Mouse (Mus musculus): ENCODE measurements around the gene Phxr2.

DNA sequence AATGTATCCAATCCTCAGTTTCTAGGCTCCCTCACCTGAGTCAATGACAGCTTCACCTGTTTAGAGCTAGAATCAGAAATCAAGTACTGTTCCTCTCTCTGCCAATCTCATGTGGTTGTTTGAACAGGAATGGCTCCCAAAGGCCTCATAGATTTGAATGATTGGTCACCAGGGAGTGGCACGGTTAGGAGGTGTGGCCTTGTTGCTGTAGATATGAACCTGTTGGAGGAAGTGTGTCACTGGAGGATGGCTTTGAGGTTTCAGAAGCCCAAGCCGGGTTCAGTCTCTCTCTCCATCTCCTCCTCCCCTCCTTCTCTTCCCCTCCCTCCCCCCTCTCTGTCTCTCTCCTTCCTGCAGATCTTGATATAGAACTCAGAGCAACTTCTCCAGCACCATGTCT is 47.5 kb downstream of the Phxr2 start:
- no peak for TF ChIP-seq MYOG (IDR thresholded peaks at IDR 0.05; ENCODE audit: control insufficient read depth, extremely low read depth, insufficient read length)
- TF ChIP-seq CTCF (IDR thresholded peaks at IDR 0.05; ENCODE audit: control insufficient read depth, insufficient read depth, insufficient read length): no peak
- no peak for TF ChIP-seq MYOD1 (IDR thresholded peaks at IDR 0.05; ENCODE audit: control insufficient read depth, insufficient read length, low read depth)
- no peak for TF ChIP-seq USF1 (IDR thresholded peaks at IDR 0.05; ENCODE audit: low read depth)
- TF ChIP-seq CEBPB (IDR thresholded peaks at IDR 0.05; ENCODE audit: low read depth): no peak
- no peak for TF ChIP-seq FOSL1 (IDR thresholded peaks at IDR 0.05; ENCODE audit: insufficient read depth, low read length, poor library complexity, severe bottlenecking)

Measured in C2C12 (cell line).